Mouse (Mus musculus) c-Kit-negative CD71-positive TER-119-positive erythroid progenitor cells, embryonic 14.5 days (primary cell): ENCODE measurements around the gene Prr29.
"Not testable (repeated sequence)": the region's sequence is repeated elsewhere in the genome, so short reads cannot be mapped to it uniquely, and the experiment has no call there.

ENCODE experiments used
- DNase-seq: peaks from one replicate; pipeline ENCODE4 v3.0.0-alpha.2; 2013; ENCODE audit warnings: low read depth, low spot score

Gene Prr29

GRCm38 (mm10) chr11:106355382-106356128, 9.7 kb upstream of the Prr29 start:
- DNase-seq = no peak

- DNase-seq = no peak
These were observed 5.9 kb upstream of the Prr29 start for GRCm38 (mm10) chr11:106359350-106359749.

GRCm38 (mm10) chr11:106364712-106365111, 560 bp upstream of the Prr29 start:
- DNase-seq = no peak

GRCm38 (mm10) chr11:106366316-106366715, 1.0 kb downstream of the Prr29 start:
- peak; percentile 43 for DNase-seq

GRCm38 (mm10) chr11:106373998-106374397, 8.7 kb downstream of the Prr29 start:
- DNase-seq = no peak

GRCm38 (mm10) chr11:106374559-106374958, 9.3 kb downstream of the Prr29 start:
- DNase-seq = no peak

GRCm38 (mm10) chr11:106374979-106375378, 9.7 kb downstream of the Prr29 start:
- DNase-seq = no peak

- DNase-seq = no peak
These were observed 15.7 kb downstream of the Prr29 start for GRCm38 (mm10) chr11:106381011-106381410.

- no peak for DNase-seq
These were observed 16.6 kb downstream of the Prr29 start for GRCm38 (mm10) chr11:106381883-106382282.

GRCm38 (mm10) chr11:106382424-106382823, 17.2 kb downstream of the Prr29 start:
- no peak for DNase-seq

- no peak for DNase-seq
These were observed 17.9 kb downstream of the Prr29 start for GRCm38 (mm10) chr11:106383051-106383790.

- no peak for DNase-seq
These were observed 21.1 kb downstream of the Prr29 start for GRCm38 (mm10) chr11:106386409-106386808.

GRCm38 (mm10) chr11:106387020-106387419, 21.7 kb downstream of the Prr29 start:
- no peak for DNase-seq

- DNase-seq = no peak
These were observed 22.5 kb downstream of the Prr29 start, which contains the start of gene Icam2 for GRCm38 (mm10) chr11:106387791-106388216. TSS of gene Icam2 (minus strand) at chr11:106388075.

GRCm38 (mm10) chr11:106389611-106390010, 24.3 kb downstream of the Prr29 start:
- DNase-seq = no peak

- DNase-seq = no peak
These were observed 25.5 kb downstream of the Prr29 start for GRCm38 (mm10) chr11:106390757-106391156.

GRCm38 (mm10) chr11:106391546-106392188, 26.4 kb downstream of the Prr29 start:
- peak; percentile 71 for DNase-seq

GRCm38 (mm10) chr11:106392597-106393330, 27.5 kb downstream of the Prr29 start:
- peak; percentile 31 for DNase-seq

GRCm38 (mm10) chr11:106393331-106393616, 28.0 kb downstream of the Prr29 start:
- DNase-seq = no peak

GRCm38 (mm10) chr11:106394055-106394454, 28.8 kb downstream of the Prr29 start:
- DNase-seq = not testable (repeated sequence)

GRCm38 (mm10) chr11:106397656-106398055, 32.4 kb downstream of the Prr29 start:
- DNase-seq = no peak

GRCm38 (mm10) chr11:106398481-106398880, 33.2 kb downstream of the Prr29 start:
- DNase-seq = no peak
